Mouse (Mus musculus) testis, adult 2 months (tissue): Measurements from ENCODE around the gene Abcc9.

Experiments
- CTCF ChIP-seq: fragments of 200-500 bp; IDR thresholded peaks from 2 replicates; pipeline ENCODE4 v1.5.1; 2012; ENCODE audit warnings: low read depth, mild to moderate bottlenecking, inconsistent platforms, low read length, moderate library complexity; ENCODE audit not compliant: control insufficient read depth, insufficient read depth, insufficient replicate concordance
- POLR2A ChIP-seq: fragments of 200-500 bp; IDR thresholded peaks from 2 replicates; pipeline ENCODE4 v1.6.1; 2012; ENCODE audit warnings: low read depth, mild to moderate bottlenecking, inconsistent platforms, low read length, moderate library complexity; ENCODE audit not compliant: control insufficient read depth

GRCm38 (mm10) chr6:142558772-142559679, 143.1 kb downstream of the Abcc9 start:
- TF ChIP-seq CTCF (no peak), POLR2A (no peak)
